Mouse (Mus musculus): ENCODE data around the gene Fbxl7.
"Not testable (repeated sequence)": the region's sequence is repeated elsewhere in the genome, so short reads cannot be mapped to it uniquely, and the experiment has no call there.

Fbxl7 gene

GRCm38 (mm10) chr15:26809569-26809968, 85.8 kb downstream of the Fbxl7 start:
- no peak for DNase-seq (ENCODE audit: low spot score in 2 of 2)

- DNase-seq (ENCODE audit: low spot score in 2 of 2): no peak
These were observed 91.3 kb downstream of the Fbxl7 start for GRCm38 (mm10) chr15:26804046-26804445.

DNA sequence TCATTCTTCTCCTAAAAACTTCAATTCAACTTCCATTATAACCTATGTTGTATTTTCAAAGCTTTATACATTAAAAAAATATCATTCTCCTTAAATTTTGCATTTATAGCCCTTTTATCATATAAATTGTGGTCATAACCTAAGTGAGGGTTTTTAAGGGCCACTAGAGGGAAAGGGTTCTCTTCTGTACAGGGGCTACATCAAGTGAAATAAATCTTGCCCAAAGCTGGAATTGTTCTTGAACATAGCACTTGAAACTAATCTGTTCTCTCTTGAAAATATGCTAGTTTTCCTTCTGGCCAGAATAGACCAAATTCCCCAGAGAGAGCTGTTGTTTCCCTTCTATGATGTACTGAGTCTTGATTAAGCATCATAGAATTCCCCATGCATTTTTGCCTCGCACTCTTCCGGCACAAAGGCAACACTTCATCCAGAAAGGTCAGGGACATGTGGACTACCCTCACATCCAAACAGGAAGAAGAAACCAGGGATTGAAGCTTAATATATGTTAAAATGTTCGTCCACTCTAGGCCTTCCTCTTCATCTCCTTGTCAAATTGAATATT, 95.8 kb downstream of the Fbxl7 start:
- DNase-seq (ENCODE audit: low spot score in 2 of 2): no peak

DNA sequence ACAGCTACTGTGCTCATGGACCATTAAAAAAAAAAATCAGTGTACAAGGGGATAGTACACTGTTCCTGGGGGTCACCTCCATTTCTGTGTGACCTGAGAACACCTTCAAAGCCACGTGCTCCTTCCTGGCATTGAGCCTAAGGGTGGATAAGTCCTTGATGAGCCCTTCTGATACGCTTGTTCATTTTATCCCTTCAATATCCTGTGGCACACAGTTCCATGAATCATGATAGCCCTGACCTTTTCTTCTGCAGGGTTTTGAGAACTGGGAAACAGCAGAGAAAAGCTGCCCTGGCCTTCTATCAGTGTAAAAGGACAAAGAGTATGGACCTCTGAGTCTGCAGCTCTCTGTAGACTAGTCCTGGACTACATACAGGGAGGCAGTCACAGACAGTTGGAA, 99.4 kb downstream of the Fbxl7 start:
- no peak for DNase-seq (ENCODE audit: low spot score in 2 of 2)

DNA sequence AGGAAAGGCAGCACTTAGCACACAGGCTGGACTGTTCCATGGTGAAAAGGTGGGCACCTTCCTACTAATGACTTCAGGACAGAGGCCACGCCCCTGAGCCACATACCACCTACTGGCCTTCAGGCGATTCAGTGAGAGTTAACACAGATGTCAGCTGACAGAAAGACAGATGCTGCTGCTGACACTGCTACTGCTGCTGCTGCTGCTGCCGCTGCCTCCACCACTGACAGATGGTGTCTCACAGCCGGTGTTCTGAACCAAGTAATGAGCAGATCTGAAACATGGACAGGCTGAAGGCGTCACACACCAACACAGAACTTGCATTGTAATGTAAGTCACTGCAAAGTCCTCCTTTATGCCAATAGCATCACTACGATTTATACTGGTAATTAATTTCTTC, 99.9 kb downstream of the Fbxl7 start:
- no peak for DNase-seq (ENCODE audit: low spot score in 2 of 2)

GRCm38 (mm10) chr15:26787148-26787547, 108.2 kb downstream of the Fbxl7 start:
- no peak for DNase-seq (ENCODE audit: low spot score in 2 of 2)

DNA sequence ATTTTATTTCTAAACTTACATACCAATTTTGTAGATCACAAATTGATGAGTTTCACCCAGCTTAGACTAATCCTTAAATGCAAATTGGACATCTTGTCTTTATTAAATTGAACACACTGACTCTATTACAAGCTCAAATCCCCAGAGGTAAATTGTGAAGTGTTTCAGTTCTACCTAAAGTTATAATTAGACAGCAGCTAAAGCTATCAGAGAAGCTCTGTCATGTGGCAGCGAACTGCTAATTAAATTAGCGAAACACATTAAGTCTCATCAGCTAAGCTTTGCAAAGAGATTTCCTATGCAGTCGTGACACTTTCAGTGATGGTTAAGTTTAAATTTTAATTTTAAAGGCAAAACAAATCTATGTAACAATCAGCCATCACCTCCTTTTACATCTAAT, 114.8 kb downstream of the Fbxl7 start:
- no peak for DNase-seq (ENCODE audit: low spot score in 2 of 2)

- DNase-seq (ENCODE audit: low spot score in 2 of 2): no peak
These were observed 116.3 kb downstream of the Fbxl7 start for GRCm38 (mm10) chr15:26779129-26779528.

GRCm38 (mm10) chr15:26775720-26776119, 119.7 kb downstream of the Fbxl7 start:
- no peak for DNase-seq (ENCODE audit: low spot score in 2 of 2)

DNA sequence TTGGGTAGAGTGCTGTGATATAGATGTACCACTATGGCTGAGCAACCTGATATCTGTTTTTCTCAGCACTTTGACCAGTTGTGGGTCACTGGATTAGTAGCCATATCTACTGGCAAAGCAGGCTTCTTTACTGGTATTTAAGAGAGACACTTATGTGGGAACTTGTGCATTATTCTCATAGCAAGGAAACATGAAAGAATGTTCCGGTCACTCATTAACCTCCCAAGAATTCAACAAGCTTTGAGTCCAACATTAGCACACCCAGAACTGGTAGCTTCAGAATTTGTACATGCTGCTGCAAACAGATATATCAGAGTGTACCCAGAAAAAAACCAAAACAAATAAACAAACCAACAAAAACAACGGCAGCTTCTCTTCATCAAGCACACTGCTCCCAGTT, 120.5 kb downstream of the Fbxl7 start:
- DNase-seq (ENCODE audit: low spot score in 2 of 2): no peak

DNA sequence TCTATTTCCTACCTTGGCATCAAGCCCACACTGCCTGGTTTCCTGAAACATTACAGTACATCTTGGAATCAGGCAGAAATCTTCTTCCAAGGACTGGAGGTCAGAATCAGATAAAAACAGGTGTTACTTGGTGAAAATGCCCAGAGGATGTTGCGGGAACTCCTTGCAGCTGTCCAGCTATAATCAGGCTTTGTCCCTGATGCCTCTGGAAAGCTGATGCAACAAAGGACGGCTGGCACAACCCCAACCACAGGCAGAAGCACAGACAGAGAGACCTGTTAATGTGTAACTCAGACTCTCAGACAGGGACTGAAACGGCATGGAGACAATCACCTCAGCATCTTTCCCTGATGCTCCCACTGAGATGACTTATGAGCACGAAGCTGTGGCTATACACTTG, 133.7 kb downstream of the Fbxl7 start:
- DNase-seq (ENCODE audit: low spot score in 2 of 2): no peak

DNA sequence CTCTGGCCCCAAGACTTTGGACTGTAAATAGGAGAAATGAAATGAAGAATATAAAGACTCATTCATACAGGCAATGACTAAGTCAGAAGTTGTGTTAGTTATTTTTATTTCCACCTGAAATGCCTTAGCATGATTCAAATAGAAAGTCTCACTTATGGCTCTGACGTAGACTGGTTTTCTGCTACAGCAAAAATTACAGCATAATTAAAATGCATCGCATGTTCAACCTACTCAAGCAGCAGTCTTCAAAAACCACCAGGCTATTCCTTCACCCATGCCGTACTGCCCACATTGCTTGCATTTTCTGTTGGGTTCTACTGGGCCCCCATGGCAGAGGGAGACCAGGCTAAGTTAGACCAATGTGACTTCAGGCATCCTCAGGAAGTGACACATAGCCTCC, 146.9 kb downstream of the Fbxl7 start:
- DNase-seq (ENCODE audit: low spot score in 2 of 2): no peak

- no peak for DNase-seq (ENCODE audit: low spot score in 2 of 2)
These were observed 163.0 kb downstream of the Fbxl7 start for GRCm38 (mm10) chr15:26732366-26732765.

- DNase-seq (ENCODE audit: low spot score in 2 of 2): no peak
These were observed 164.6 kb downstream of the Fbxl7 start for GRCm38 (mm10) chr15:26730760-26731159.

GRCm38 (mm10) chr15:26729341-26729740, 166.0 kb downstream of the Fbxl7 start:
- DNase-seq (ENCODE audit: low spot score in 2 of 2): not testable (repeated sequence)

DNA sequence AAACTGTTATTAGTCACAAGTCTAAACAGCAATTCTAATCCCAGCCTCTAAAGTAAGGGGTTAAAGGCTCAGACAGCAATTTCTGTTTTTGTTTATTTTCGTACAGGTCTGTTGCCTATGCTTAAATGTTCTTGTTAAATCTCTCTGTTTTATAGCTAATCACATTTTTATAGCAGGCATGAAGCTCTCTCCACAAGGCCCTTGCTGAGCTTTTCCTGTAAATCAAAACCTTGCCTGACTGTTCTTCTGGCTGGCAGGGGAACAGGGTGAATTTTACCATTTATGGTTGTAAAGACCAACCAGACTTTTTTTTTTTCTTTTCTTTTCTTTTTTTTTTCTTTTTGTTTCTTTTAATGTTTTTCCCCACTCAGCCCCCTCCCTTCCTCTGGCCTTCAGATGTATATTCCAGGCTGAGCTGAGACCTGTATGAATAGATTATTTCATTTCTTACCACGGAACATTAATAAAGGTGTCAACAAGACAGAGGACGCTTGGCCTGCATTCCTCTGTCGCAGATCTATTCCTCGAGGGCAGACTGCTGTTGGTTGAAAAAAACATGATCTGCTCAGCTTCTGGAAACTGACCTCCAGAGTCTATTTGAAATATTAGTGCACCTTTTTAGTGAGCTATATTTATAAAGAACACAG, 176.9 kb downstream of the Fbxl7 start:
- DNase-seq (ENCODE audit: low spot score in 2 of 2): no peak

DNA sequence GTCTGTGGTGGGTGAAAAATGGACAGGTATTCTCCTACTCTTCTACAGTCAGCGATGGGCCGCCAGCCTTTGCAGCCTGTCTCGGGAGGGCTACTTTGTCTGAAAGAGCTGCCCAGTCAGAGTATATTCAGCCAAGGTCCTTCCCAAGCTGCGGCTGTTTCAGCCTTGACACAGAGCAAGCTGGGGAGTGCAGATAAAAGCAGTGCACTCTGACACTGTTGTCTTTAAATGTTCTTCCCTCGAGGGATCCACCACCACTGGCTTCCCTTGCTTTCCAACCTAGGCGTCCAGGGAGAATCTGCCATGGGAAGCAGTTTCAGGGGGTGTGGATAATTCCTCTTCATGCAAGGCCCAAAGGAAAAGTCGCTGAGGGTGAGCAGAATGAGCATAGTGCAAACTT, 177.4 kb downstream of the Fbxl7 start:
- no peak for DNase-seq (ENCODE audit: low spot score in 2 of 2)

DNA sequence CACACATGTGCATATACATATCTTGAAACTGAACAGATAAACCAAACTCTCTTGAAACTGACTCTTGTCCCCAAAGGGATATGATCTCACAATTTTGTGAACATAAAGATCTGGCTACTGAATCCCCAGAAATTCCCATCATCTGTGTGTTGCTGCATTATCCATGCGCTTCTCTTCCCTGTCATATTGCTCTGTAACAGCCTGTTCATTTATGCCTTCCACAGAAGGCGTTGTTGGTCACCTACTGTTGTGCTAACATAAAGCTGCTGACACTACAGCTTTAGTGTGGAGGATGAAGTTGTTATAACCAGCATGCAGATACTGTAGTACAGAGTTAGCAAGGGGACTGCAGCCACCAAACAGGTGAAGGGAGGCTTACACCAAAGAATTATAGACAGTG, 179.2 kb downstream of the Fbxl7 start:
- no peak for DNase-seq (ENCODE audit: low spot score in 2 of 2)

- DNase-seq (ENCODE audit: low spot score in 2 of 2): no peak
These were observed 179.7 kb downstream of the Fbxl7 start for GRCm38 (mm10) chr15:26715635-26716034.

DNA sequence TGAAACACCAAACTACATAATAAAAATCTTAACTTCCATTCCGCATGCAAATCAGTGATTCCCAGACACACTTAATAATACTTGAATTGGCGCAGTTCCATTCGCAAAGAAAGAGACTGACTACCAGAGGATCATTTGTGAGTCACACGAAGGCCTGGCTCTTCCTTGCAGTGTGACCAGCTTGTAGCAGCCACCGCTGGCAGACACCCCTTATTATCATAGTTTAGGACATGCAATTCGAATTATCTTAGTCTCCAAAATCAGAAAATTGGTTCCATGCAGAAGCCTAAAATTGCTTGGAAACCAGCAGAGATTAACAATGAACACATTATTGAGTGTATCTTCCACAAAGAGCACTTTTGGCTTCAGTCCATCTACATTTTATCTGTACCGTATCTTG, 183.1 kb downstream of the Fbxl7 start:
- DNase-seq (ENCODE audit: low spot score in 2 of 2): no peak

- DNase-seq (ENCODE audit: low spot score in 2 of 2): no peak
These were observed 190.4 kb downstream of the Fbxl7 start for GRCm38 (mm10) chr15:26704966-26705365.

- no peak for DNase-seq (ENCODE audit: low spot score in 2 of 2)
These were observed 192.1 kb downstream of the Fbxl7 start for GRCm38 (mm10) chr15:26703156-26703840.

DNA sequence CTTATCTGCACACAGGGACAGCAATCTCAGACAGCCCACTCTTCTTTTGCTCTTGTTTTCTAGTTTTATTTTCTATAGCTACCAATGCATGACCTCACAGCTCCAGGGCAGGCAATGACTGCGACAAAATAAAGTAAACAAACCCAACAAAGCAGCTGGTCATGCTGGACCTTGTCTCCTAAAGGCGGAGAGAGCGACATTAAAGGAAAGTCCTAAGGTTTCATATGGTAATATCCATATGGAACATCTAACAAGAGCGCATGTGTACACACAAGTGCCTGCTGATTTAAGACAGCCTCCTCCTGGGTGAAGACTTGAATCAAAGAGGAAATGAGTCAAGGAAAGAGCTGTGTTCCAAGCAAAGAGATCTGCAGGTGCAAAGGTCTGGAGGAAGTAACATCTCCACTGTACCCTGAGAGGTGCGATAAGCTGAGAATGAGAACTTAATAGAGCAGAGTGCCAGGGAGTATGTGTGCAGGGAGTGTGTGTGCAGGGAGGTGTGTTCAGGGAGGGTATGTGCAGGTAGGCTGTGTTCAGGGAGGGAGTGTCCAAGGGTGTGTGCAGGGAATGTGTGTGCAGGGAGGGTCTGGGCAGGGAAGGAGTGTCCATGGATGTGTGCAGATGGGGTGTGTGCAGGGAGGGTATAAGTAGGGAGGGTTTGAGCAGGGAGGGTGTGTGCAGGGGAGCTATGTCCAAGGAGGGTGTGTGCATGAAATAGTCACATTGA, 193.3 kb downstream of the Fbxl7 start:
- DNase-seq (ENCODE audit: low spot score in 2 of 2): no peak
